15 mouse cellular contexts compared by ENCODE assay signal in genomic region chr2:70944511-70945305, GRCm38 (mm10).
DNase-seq lines count a peak whose midpoint lies in the region; ATAC-seq lines count a peak whose summit lies in the region.
"Had no signal": no experiment of that assay in that cellular context is flagged by ENCODE, and none has a peak within 500 bp of the region (broad histone marks: within the 10 kb centered on the region; RNA-seq: fewer than 3 reads in every experiment).

No protein-coding gene starts in this region.

- ATAC-seq in frontal cortex, adult (ENCODE audit: low TSS enrichment), result no peak
- ATAC-seq: inflammation-experienced regulatory T-cells, adult 6 months had no signal

- DNase-seq in kidney, postnatal 14 days, result peak; percentile 14
- DNase-seq in kidney, postnatal 10 days, result no peak
- DNase-seq in lung, postnatal 25 days (ENCODE audit: low spot score), result peak; percentile 18
- DNase-seq in lung, postnatal 10 days, result no peak
- DNase-seq in urinary bladder, postnatal 14 days (ENCODE audit: low spot score), result peak; percentile 5
- DNase-seq in urinary bladder, adult 18-20 months (ENCODE audit: low spot score in 2 of 2), result no peak
- DNase-seq: adrenal gland, adult 8-10 months; cerebellum, adult 8-10 months; cerebellum, postnatal 25 days; gastrocnemius, postnatal 14 days; heart, postnatal 14 days; right cerebral cortex, postnatal 4 days; thymus, postnatal 4 days had no signal

Comparison
In these comparisons a context has a peak if more than half of its experiments do, and no peak if none do; other contexts are left out.
1. DNase-seq: peak in kidney, postnatal 14 days (single experiment), lung, postnatal 25 days (single experiment) and urinary bladder, postnatal 14 days (single experiment); none in kidney, postnatal 10 days (single experiment), lung, postnatal 10 days (single experiment) and urinary bladder, adult 18-20 months (0 of 2).